Mouse (Mus musculus) MEL (cell line): ENCODE data around the gene Cenpm. TPM values are rescaled to one million over a fixed set of nuclear protein-coding genes. Genes with fewer than 3 reads are reported as not detected.

Experiments used
- DNase-seq: peaks from one replicate; pipeline ENCODE4 v3.0.0; 2011; ENCODE audit warnings: low read depth, low spot score
- H3K27ac ChIP-seq: 2 replicates; pipeline ENCODE4 v1.5.1; 2012; ENCODE audit warnings: low read depth, mild to moderate bottlenecking, control low read depth, low read length, moderate library complexity; ENCODE audit not compliant: control insufficient read depth
- H3K27me3 ChIP-seq, 2 experiments: fragments of 150-350 bp in 1 of 2; sonication (generic) in 1 of 2; 2 replicates each; pipeline ENCODE4 v1.6.1; 2012; ENCODE audit warnings: low read length in 2 of 2, mild to moderate bottlenecking in 2 of 2, improper control_type of control experiment in 1 of 2, moderate library complexity in 1 of 2; ENCODE audit not compliant: insufficient read depth in 2 of 2, control insufficient read depth in 1 of 2
- H3K36me3 ChIP-seq, 2 experiments: 2 replicates each; pipeline ENCODE4 v1.6.1; 2012 to 2014; ENCODE audit warnings: low read length in 2 of 2, improper control_type of control experiment in 1 of 2, inconsistent platforms in 1 of 2, mild to moderate bottlenecking in 1 of 2; ENCODE audit not compliant: insufficient read depth in 2 of 2, control insufficient read depth in 1 of 2
- H3K4me1 ChIP-seq, 2 experiments: fragments of 150-350 bp in 1 of 2; sonication (generic) in 1 of 2; 2 replicates each; pipeline ENCODE4 v1.6.1; 2012; ENCODE audit warnings: low read length in 2 of 2, improper control_type of control experiment in 1 of 2, mild to moderate bottlenecking in 1 of 2; ENCODE audit not compliant: insufficient read depth in 2 of 2, control insufficient read depth in 1 of 2
- H3K4me3 ChIP-seq, 2 experiments: fragments of 150-350 bp in 1 of 2; sonication (generic) in 1 of 2; 2 replicates each; pipeline ENCODE4 v1.5.1; 2012; ENCODE audit warnings: low read depth in 2 of 2, low read length in 2 of 2, mild to moderate bottlenecking in 2 of 2, moderate library complexity in 2 of 2, control low read depth in 1 of 2, improper control_type of control experiment in 1 of 2; ENCODE audit not compliant: control insufficient read depth in 1 of 2, insufficient read depth in 1 of 2
- H3K79me2 ChIP-seq: 2 replicates; pipeline ENCODE4 v1.6.1; 2012; ENCODE audit warnings: mild to moderate bottlenecking, low read length, moderate library complexity; ENCODE audit not compliant: control insufficient read depth, poor library complexity, insufficient read depth
- H3K9ac ChIP-seq: 2 replicates; pipeline ENCODE4 v1.6.1; 2012; ENCODE audit warnings: low read depth, mild to moderate bottlenecking, control low read depth, low read length, moderate library complexity; ENCODE audit not compliant: control insufficient read depth, poor library complexity, severe bottlenecking
- H3K9me3 ChIP-seq: fragments of 150-350 bp; sonication (generic); replicated peaks from 2 replicates; pipeline ENCODE4 v1.6.1; 2012; ENCODE audit warnings: mild to moderate bottlenecking, low read length, improper control_type of control experiment, moderate library complexity; ENCODE audit not compliant: insufficient read depth
- BHLHE40 ChIP-seq: IDR thresholded peaks from 2 replicates; pipeline ENCODE4 v1.6.1; 2012; ENCODE audit warnings: low read depth, mild to moderate bottlenecking, inconsistent platforms, low read length, improper control_type of control experiment, borderline replicate concordance
- CHD2 ChIP-seq: IDR thresholded peaks from 2 replicates; pipeline ENCODE4 v1.6.1; 2011; ENCODE audit warnings: low read length, improper control_type of control experiment
- CTCF ChIP-seq, 3 experiments: IDR thresholded peaks in 2 of 3; conservative IDR thresholded peaks in 1 of 3; 2 replicates each; pipeline ENCODE4 v1.5.1; 2011 to 2012; ENCODE audit warnings: low read length in 3 of 3, low read depth in 2 of 3, mild to moderate bottlenecking in 2 of 3, improper control_type of control experiment in 1 of 3, inconsistent platforms in 1 of 3, mixed read lengths in 1 of 3, moderate library complexity in 1 of 3; ENCODE audit not compliant: control insufficient read depth in 1 of 3, insufficient read depth in 1 of 3, poor library complexity in 1 of 3, severe bottlenecking in 1 of 3
- E2F4 ChIP-seq: IDR thresholded peaks from 2 replicates; pipeline ENCODE4 v1.6.1; 2011; ENCODE audit warnings: low read depth, low read length, improper control_type of control experiment, borderline replicate concordance
- EP300 ChIP-seq, 2 experiments: IDR thresholded peaks; 2 replicates each; pipeline ENCODE4 v1.6.1; 2011; ENCODE audit warnings: improper control_type of control experiment in 2 of 2, low read length in 2 of 2, low read depth in 1 of 2, mild to moderate bottlenecking in 1 of 2
- GABPA ChIP-seq: IDR thresholded peaks from 2 replicates; pipeline ENCODE4 v1.6.1; 2012; ENCODE audit warnings: low read depth, mild to moderate bottlenecking, inconsistent platforms, low read length, improper control_type of control experiment, moderate library complexity
- GATA1 ChIP-seq: IDR thresholded peaks from 2 replicates; pipeline ENCODE4 v1.6.1; 2011; ENCODE audit warnings: low read depth, low read length, improper control_type of control experiment
- MAX ChIP-seq: IDR thresholded peaks from 2 replicates; pipeline ENCODE4 v1.6.1; 2011; ENCODE audit warnings: low read length, improper control_type of control experiment
- MAZ ChIP-seq: IDR thresholded peaks from 2 replicates; pipeline ENCODE4 v1.6.1; 2012; ENCODE audit warnings: low read depth, mild to moderate bottlenecking, inconsistent platforms, low read length, improper control_type of control experiment
- MXI1 ChIP-seq: IDR thresholded peaks from 2 replicates; pipeline ENCODE4 v1.6.1; 2011; ENCODE audit warnings: mild to moderate bottlenecking, low read depth, low read length, improper control_type of control experiment
- MYC ChIP-seq: IDR thresholded peaks from 2 replicates; pipeline ENCODE4 v1.6.1; 2011; ENCODE audit warnings: low read depth, mild to moderate bottlenecking, low read length, improper control_type of control experiment, moderate library complexity
- NELFE ChIP-seq: IDR thresholded peaks from 2 replicates; pipeline ENCODE4 v1.6.1; 2011; ENCODE audit warnings: low read depth, low read length, improper control_type of control experiment
- NRF1 ChIP-seq: IDR thresholded peaks from 2 replicates; pipeline ENCODE4 v1.6.1; 2014; ENCODE audit warnings: low read depth, mild to moderate bottlenecking, inconsistent platforms, low read length, improper control_type of control experiment, moderate library complexity; ENCODE audit not compliant: poor library complexity, insufficient read depth, severe bottlenecking
- POLR2A ChIP-seq, 2 experiments: IDR thresholded peaks; 2 replicates each; pipeline ENCODE4 v1.6.1; 2011 to 2012; ENCODE audit warnings: low read length in 2 of 2, mild to moderate bottlenecking in 2 of 2, control low read depth in 1 of 2, improper control_type of control experiment in 1 of 2, low read depth in 1 of 2, moderate library complexity in 1 of 2; ENCODE audit not compliant: control insufficient read depth in 1 of 2, insufficient read depth in 1 of 2, poor library complexity in 1 of 2
- POLR2AphosphoS2 ChIP-seq: IDR thresholded peaks from 2 replicates; pipeline ENCODE4 v1.6.1; 2011; ENCODE audit warnings: low read length, improper control_type of control experiment
- POLR2AphosphoS5 ChIP-seq: IDR thresholded peaks from 2 replicates; pipeline ENCODE4 v1.6.1; 2012; ENCODE audit warnings: low read depth, borderline replicate concordance, mild to moderate bottlenecking, inconsistent platforms, low read length, moderate library complexity, mixed read lengths
- RAD21 ChIP-seq: IDR thresholded peaks from 2 replicates; pipeline ENCODE4 v1.6.1; 2011; ENCODE audit warnings: mild to moderate bottlenecking, low read depth, low read length, improper control_type of control experiment
- SIN3A ChIP-seq: IDR thresholded peaks from 2 replicates; pipeline ENCODE4 v1.6.1; 2012; ENCODE audit warnings: low read length, improper control_type of control experiment, inconsistent platforms
- SMC3 ChIP-seq: IDR thresholded peaks from 2 replicates; pipeline ENCODE4 v1.6.1; 2011; ENCODE audit warnings: low read depth, low read length, improper control_type of control experiment
- TCF12 ChIP-seq: IDR thresholded peaks from 2 replicates; pipeline ENCODE4 v1.6.1; 2014; ENCODE audit warnings: low read depth, mild to moderate bottlenecking, inconsistent platforms, low read length, improper control_type of control experiment, moderate library complexity
- ZC3H11A ChIP-seq: IDR thresholded peaks from 2 replicates; pipeline ENCODE4 v1.6.1; 2012; ENCODE audit warnings: low read depth, mild to moderate bottlenecking, inconsistent platforms, low read length, improper control_type of control experiment
- ZKSCAN1 ChIP-seq: IDR thresholded peaks from 2 replicates; pipeline ENCODE4 v1.6.1; 2012; ENCODE audit warnings: low read depth, mild to moderate bottlenecking, inconsistent platforms, low read length, improper control_type of control experiment, moderate library complexity
- ZMIZ1 ChIP-seq: IDR thresholded peaks from 2 replicates; pipeline ENCODE4 v1.6.1; 2012; ENCODE audit warnings: low read depth, mild to moderate bottlenecking, inconsistent platforms, low read length, improper control_type of control experiment, moderate library complexity
- polyA plus RNA-seq, 2 experiments: library from polyadenylated mRNA; stranded (reverse) in 1 of 2; unstranded in 1 of 2; fragments of >175 nt in 1 of 2; fragments of >200 nt in 1 of 2; gene quantifications; 2 replicates each; pipeline versions ENCODE4 v1.2.1 to v1.2.4; 2012; ENCODE audit warnings: low replicate concordance in 2 of 2, low read depth in 1 of 2; ENCODE audit not compliant: insufficient read length in 2 of 2, insufficient read depth in 1 of 2, missing spikeins in 1 of 2
- total RNA-seq: library from RNA; depleted of rRNA; stranded (reverse); fragments of 300-350 nt; gene quantifications from 2 replicates; pipeline ENCODE4 v1.2.3, GENCODE M21; 2012; rRNA removed

Gene Cenpm
- total RNA-seq (23.5 and 23.7 TPM in 2 replicates), polyA plus RNA-seq (10 to 100 TPM in 1 of 2 experiments, not detected in 1; 56.3 TPM)

DNA sequence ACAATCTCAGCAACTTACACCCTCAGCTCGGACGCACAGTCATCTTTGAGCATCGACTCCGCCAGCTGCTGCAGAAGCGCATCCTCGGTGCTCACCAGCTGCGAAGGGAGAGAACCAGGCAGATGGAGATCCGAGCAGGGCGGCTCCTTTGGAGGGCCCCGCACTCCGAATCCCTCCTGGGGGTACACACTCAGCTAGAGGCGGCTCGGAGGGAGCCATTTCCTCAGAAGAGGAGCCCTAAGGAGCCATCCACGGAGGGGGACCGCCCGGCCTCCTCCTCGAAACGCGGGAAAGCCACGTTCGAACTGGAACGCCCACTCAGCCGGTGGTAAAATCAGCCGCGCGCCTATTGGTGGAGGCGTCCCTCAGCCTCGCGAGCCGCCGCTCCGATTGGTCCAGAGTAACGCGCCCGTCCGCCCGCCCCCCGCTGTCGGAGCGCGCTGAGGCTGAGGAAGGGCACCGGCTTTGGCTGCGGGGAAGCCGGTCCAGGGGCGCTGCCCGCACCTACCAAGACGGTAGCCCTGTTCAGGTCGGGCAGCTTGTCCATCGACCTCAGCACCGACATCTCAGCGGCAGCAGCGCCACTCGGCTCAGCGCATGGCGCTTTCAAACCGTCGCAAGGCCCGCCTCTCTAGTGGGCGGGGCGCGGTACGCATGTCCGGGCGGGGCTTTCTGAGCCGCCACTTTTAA lies at the start of gene Cenpm:
Gene Cenpm, minus strand, starts transcription at position 634 of the 690 bp plus-strand sequence.
- Histone ChIP-seq H3K27ac (peak within 1 kb of the TSS; percentile 92), H3K9ac (peak within 1 kb of the TSS; percentile 86), H3K9me3 (no peaks in the 10 kb centered on the region), H3K4me3 (peak within 1 kb of the TSS; percentile 78 to 81), H3K4me1 (peaks cover 0 to 6% of the 10 kb centered on the region in 2 experiments; a peak in 2 of 4 replicates), H3K36me3 (peaks cover 0 to 4% of the 10 kb centered on the region in 2 experiments; a peak in 2 of 4 replicates), H3K79me2 (peaks cover 1% of the 10 kb centered on the region; the same call in 1 of the 2 replicates), H3K27me3 (peaks cover 2 to 3% of the 10 kb centered on the region in 2 experiments; a peak in 3 of 4 replicates)
- TF ChIP-seq POLR2A (IDR thresholded peaks at IDR 0.05; ENCODE audit: control insufficient read depth in 1 of 2, insufficient read depth in 1 of 2, low read depth in 1 of 2, low read length in 2 of 2, poor library complexity in 1 of 2) (peak; percentile 54 to 66; a peak in 3 of 4 replicates), NELFE (peak; percentile 65), POLR2AphosphoS5 (no peak), ZMIZ1 (0 out of 2 replicates have a peak, but pooled peaks have one; percentile 26), MYC (no peak), GABPA (no peak), MXI1 (no peak; the same call in 1 of the 2 replicates), SIN3A (peak; percentile 20), E2F4 (0 out of 2 replicates have a peak, but pooled peaks have one; percentile 30), NRF1 (peak; percentile 66), MAX (peak; percentile 56)
- DNase-seq: peak; percentile 95

DNA sequence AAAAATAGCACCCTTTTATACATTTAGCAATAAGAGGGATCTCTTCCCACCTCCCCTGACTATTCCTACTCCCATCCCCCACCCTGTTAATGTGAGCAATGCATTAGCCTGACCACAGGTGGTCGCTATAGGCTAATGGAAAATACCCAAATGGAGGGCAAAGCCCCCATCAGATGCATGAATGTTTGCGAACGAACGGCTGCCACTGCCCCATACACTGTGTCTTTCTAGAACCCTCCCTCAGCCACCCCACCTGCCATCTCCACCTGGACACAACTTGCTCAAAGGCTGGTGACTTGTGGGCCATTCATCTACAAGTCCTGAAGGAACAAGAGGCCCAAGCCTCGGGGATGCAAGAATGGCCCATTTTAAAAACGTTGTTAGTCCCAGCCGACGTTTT lies 49.5 kb upstream of the Cenpm start:
- no peak overlapping the region for H3K27ac ChIP-seq
- DNase-seq: peak; percentile 21
- TF ChIP-seq RAD21 (peak; percentile 77), MAZ (0 out of 2 replicates have a peak, but pooled peaks have one; percentile 29), GATA1 (no peak), EP300 (IDR thresholded peaks at IDR 0.05; ENCODE audit: low read depth in 1 of 2, low read length in 2 of 2) (no peak), CTCF (IDR thresholded peaks at IDR 0.05 in 2 of 3, conservative IDR thresholded peaks at IDR 0.05 in 1 of 3; ENCODE audit: control insufficient read depth in 1 of 3, insufficient read depth in 1 of 3, low read depth in 2 of 3, low read length in 3 of 3, poor library complexity in 1 of 3, severe bottlenecking in 1 of 3) (peak; percentile 37 to 66 (median 50)), POLR2AphosphoS2 (no peak), CHD2 (peak; percentile 53; the same call in 1 of the 2 replicates), TCF12 (no peak), BHLHE40 (peak; percentile 32; the same call in 1 of the 2 replicates), SMC3 (peak; percentile 65), ZKSCAN1 (no peak), ZC3H11A (peak; percentile 63)
- no peaks in the 10 kb centered on the region for H3K9me3 ChIP-seq
- H3K4me1 ChIP-seq: no peaks in the 10 kb centered on the region
- no peak overlapping the region for H3K4me3 ChIP-seq
- H3K36me3 ChIP-seq: no peaks in the 10 kb centered on the region
- H3K27me3 ChIP-seq: peaks cover 5 to 6% of the 10 kb centered on the region in 2 experiments
- H3K79me2 ChIP-seq: no peaks in the 10 kb centered on the region
- no peak overlapping the region for H3K9ac ChIP-seq
